ENCODE assay signal across 9 mouse cellular contexts in genomic region chr1:55404439-55404838, GRCm38 (mm10). TPM values are rescaled to one million over a fixed set of nuclear protein-coding genes. Genes with fewer than 3 reads are reported as not detected.
DNase-seq lines count a peak whose midpoint lies in the region; ATAC-seq lines count a peak whose summit lies in the region.
"Had no signal": no experiment of that assay in that cellular context is flagged by ENCODE, and none has a peak within 500 bp of the region (broad histone marks: within the 10 kb centered on the region; RNA-seq: fewer than 3 reads in every experiment).

No protein-coding gene starts in this region.

- WGBS in kidney, embryonic 14.5 days: 4% methylated on average over 3 of the region's 3 CpGs
- 2% methylated on average over 3 of the region's 3 CpGs for WGBS in embryonic facial prominence, embryonic 14.5 days
- WGBS in midbrain, embryonic 14.5 days: 4% methylated on average over 3 of the region's 3 CpGs

- H3K9me3 ChIP-seq in kidney, embryonic 14.5 days (ENCODE audit: control insufficient read depth, low read length): peaks cover 4% of the 10 kb centered on the region; the same call in 1 of the 2 replicates
- no peaks in the 10 kb centered on the region for H3K9me3 ChIP-seq in embryonic facial prominence, embryonic 14.5 days (ENCODE audit: control insufficient read depth, low read length)
- no peaks in the 10 kb centered on the region for H3K9me3 ChIP-seq in midbrain, embryonic 14.5 days (ENCODE audit: control insufficient read depth, low read length)
- H3K9me3 ChIP-seq: embryonic facial prominence, embryonic 12.5 days had no signal

- H3K27me3 ChIP-seq in kidney, embryonic 14.5 days (ENCODE audit: control insufficient read depth, insufficient read depth, low read length): no peaks in the 10 kb centered on the region; the same call in 1 of the 2 replicates
- peaks cover 11% of the 10 kb centered on the region; the same call in 1 of the 2 replicates for H3K27me3 ChIP-seq in embryonic facial prominence, embryonic 14.5 days (replicated peaks; ENCODE audit: control insufficient read depth, insufficient read depth, low read length)
- 0 out of 2 replicates have a peak, but pooled peaks cover 3% of the 10 kb centered on the region for H3K27me3 ChIP-seq in midbrain, embryonic 14.5 days (ENCODE audit: control insufficient read depth, insufficient read depth, low read length)

- no peaks in the 10 kb centered on the region for H3K36me3 ChIP-seq in kidney, embryonic 14.5 days (ENCODE audit: control insufficient read depth, insufficient read depth, low read length)
- no peaks in the 10 kb centered on the region for H3K36me3 ChIP-seq in embryonic facial prominence, embryonic 14.5 days (ENCODE audit: control insufficient read depth, insufficient read depth, low read length)
- H3K36me3 ChIP-seq in midbrain, embryonic 14.5 days (ENCODE audit: control insufficient read depth, insufficient read depth, low read length): no peaks in the 10 kb centered on the region
- H3K36me3 ChIP-seq: embryonic facial prominence, embryonic 12.5 days had no signal

- intact Hi-C loops in left cerebral cortex, postnatal 14 days (cut with DNase I): loop anchor here (1.0 to 2.0 kb wide), 2 partner anchors 332 to 470 kb away; no protein-coding TSS in a partner anchor

- no peak overlapping the region for H3K27ac ChIP-seq in kidney, embryonic 14.5 days (ENCODE audit: low read depth, low read length)
- no peak overlapping the region for H3K27ac ChIP-seq in embryonic facial prominence, embryonic 14.5 days (replicated peaks; ENCODE audit: low read depth, low read length)
- H3K27ac ChIP-seq in midbrain, embryonic 14.5 days (replicated peaks; ENCODE audit: low read depth, low read length): no peak overlapping the region
- H3K27ac ChIP-seq: embryonic facial prominence, embryonic 12.5 days had no signal

- ATAC-seq in kidney, embryonic 14.5 days (ENCODE audit: low FRiP score, low TSS enrichment): no peak
- ATAC-seq in embryonic facial prominence, embryonic 14.5 days (ENCODE audit: low read depth): no peak
- ATAC-seq in midbrain, embryonic 14.5 days (ENCODE audit: low FRiP score, low TSS enrichment): no peak

- no peak overlapping the region for H3K4me3 ChIP-seq in kidney, embryonic 14.5 days (ENCODE audit: low read length)
- no peak overlapping the region for H3K4me3 ChIP-seq in embryonic facial prominence, embryonic 14.5 days (ENCODE audit: low read depth, low read length)
- peak overlapping the region; percentile 80; the same call in 1 of the 2 replicates for H3K4me3 ChIP-seq in midbrain, embryonic 14.5 days (replicated peaks; ENCODE audit: low read depth, low read length)

- no peak overlapping the region for H3K4me2 ChIP-seq in kidney, embryonic 14.5 days (replicated peaks; ENCODE audit: low read depth, low read length)
- peak overlapping the region; percentile 100 for H3K4me2 ChIP-seq in embryonic facial prominence, embryonic 14.5 days (ENCODE audit: low read depth, low read length)
- H3K4me2 ChIP-seq in midbrain, embryonic 14.5 days (ENCODE audit: low read length): peak overlapping the region; percentile 96

- DNase-seq in kidney, adult 11 months: peak; percentile 57
- DNase-seq in adrenal gland, postnatal 36 days: peak; percentile 11 to 61
- peak; percentile 88 for DNase-seq in embryonic facial prominence, embryonic 14.5 days (ENCODE audit: low spot score)
- DNase-seq in hindlimb bud, embryonic 11.5 days (ENCODE audit: extremely low spot score, low read depth, low spot score): peak; percentile 74
- DNase-seq in left cerebral cortex, postnatal 14 days (ENCODE audit: low spot score in 2 of 2): peak; percentile 84 to 86
- peak; percentile 93 for DNase-seq in midbrain, embryonic 14.5 days
- peak; percentile 72 for DNase-seq in telencephalon, adult 2 months (ENCODE audit: low read depth, low spot score)

- H3K4me1 ChIP-seq in kidney, embryonic 14.5 days (ENCODE audit: control insufficient read depth, insufficient read depth, low read length): peaks cover 9% of the 10 kb centered on the region; the same call in 1 of the 2 replicates
- H3K4me1 ChIP-seq in embryonic facial prominence, embryonic 14.5 days (ENCODE audit: control insufficient read depth, insufficient read depth, low read length): no peaks in the 10 kb centered on the region
- H3K4me1 ChIP-seq in midbrain, embryonic 14.5 days (ENCODE audit: control insufficient read depth, insufficient read depth, low read length): peaks cover 20% of the 10 kb centered on the region; the same call in 1 of the 2 replicates

- no peak overlapping the region for H3K9ac ChIP-seq in kidney, embryonic 14.5 days (ENCODE audit: low read depth, low read length)
- H3K9ac ChIP-seq in embryonic facial prominence, embryonic 14.5 days (ENCODE audit: low read depth, low read length): no peak overlapping the region
- no peak overlapping the region for H3K9ac ChIP-seq in midbrain, embryonic 14.5 days (replicated peaks; ENCODE audit: low read length)
- H3K9ac ChIP-seq: embryonic facial prominence, embryonic 12.5 days had no signal

RNA-seq across cellular contexts. Expression of gene Plcl1, which starts 1.3 kb away (rescaled TPM):
- polyA plus RNA-seq in kidney, embryonic 14.5 days (2014; fragmentation: Nextera tagmentation; extraction: Ambion mirVana): 4.7 and 5.7 TPM in 2 replicates
- 1 to 10 TPM; 4.1 to 4.8 TPM for total RNA-seq in adrenal gland, postnatal 36 days (2021)
- 2.4 TPM in 2 replicates for polyA plus RNA-seq in embryonic facial prominence, embryonic 14.5 days (2014; fragmentation: Nextera tagmentation; extraction: Ambion mirVana)
- 10 to 100 TPM; 16.9 to 19.6 TPM for total RNA-seq in left cerebral cortex, postnatal 14 days (2021)
- 5.0 and 5.1 TPM in 2 replicates for polyA plus RNA-seq in midbrain, embryonic 14.5 days (2014; fragmentation: Nextera tagmentation; extraction: Ambion mirVana)

RNA-seq across cellular contexts. Expression of gene Boll, which starts 41.2 kb away (rescaled TPM):
- 0.51 and 0.72 TPM in 2 replicates for polyA plus RNA-seq in kidney, embryonic 14.5 days (2014; fragmentation: Nextera tagmentation; extraction: Ambion mirVana)
- under 1 TPM in 1 of 2 experiments, not detected in 1; 0.33 TPM for total RNA-seq in adrenal gland, postnatal 36 days (2021)
- polyA plus RNA-seq in embryonic facial prominence, embryonic 14.5 days (2014; fragmentation: Nextera tagmentation; extraction: Ambion mirVana): 0.17 and 1.4 TPM in 2 replicates
- total RNA-seq in left cerebral cortex, postnatal 14 days (2021): not detected
- polyA plus RNA-seq in midbrain, embryonic 14.5 days (2014; fragmentation: Nextera tagmentation; extraction: Ambion mirVana): not detected in 2 replicates

Comparison
In these comparisons a context has a peak if more than half of its experiments do, and no peak if none do; other contexts are left out.
1. DNase-seq: peak in every context shown above with its lines; median percentile 93 in midbrain, embryonic 14.5 days; 88 in embryonic facial prominence, embryonic 14.5 days; 85 in left cerebral cortex, postnatal 14 days; 74 in hindlimb bud, embryonic 11.5 days; 72 in telencephalon, adult 2 months; 57 in kidney, adult 11 months; 36 in adrenal gland, postnatal 36 days.